Mouse (Mus musculus) MEL-GATA-1-ER (cell line): ENCODE data around the gene Hipk1.
"Not testable (repeated sequence)": the region's sequence is repeated elsewhere in the genome, so short reads cannot be mapped to it uniquely, and the experiment has no call there.

Source experiments
- DNase-seq: peaks from one replicate; pipeline ENCODE4 v3.0.0-alpha.2; 2012; ENCODE audit warnings: low read depth; ENCODE audit errors: extremely low read depth

Gene Hipk1

DNA sequence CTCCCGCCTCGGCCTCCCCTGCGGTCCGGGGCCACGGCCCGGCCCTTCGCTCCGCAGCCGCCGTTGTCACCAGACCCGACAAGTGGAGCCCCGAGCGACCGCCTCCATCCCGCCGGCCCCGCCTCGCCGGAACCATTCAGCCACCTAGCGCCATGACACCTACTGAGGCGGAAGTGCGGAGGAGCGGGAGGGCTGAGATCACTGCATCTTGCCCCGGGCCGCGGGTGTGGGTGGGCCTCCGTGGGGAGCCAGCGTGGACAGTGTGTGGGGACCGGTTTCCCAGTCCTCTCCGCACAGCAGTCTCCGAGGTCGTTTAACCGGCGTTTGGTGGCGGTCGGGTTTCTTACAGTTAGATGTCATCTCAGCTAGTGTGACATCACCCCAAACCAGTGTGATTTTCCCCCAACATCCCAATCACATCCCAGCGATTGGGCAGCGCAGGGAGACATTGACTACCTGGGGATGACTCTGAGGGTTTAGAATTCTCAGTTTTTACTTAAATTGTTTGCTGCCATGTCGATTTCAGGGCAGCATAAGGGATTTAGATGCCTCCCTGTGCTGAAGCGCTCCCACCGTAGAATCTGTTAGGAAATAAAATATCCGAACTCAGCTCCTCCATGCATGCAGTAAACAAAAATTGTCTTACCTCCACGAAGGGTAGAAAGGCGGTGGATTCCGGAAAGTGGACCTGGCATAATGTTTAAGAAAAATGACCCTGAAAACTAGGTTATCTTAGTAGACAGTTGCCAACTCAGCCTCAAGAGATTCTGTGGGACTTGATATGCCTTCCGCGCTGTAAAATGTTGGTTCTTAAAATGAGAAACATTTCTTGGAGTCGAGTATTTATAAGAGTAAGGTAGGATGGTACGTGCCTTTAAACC, at the start of gene Hipk1:
Gene Hipk1 (minus strand): TSS at position 334 of the 881 bp plus-strand sequence.
- DNase-seq: peak; percentile 93

DNA sequence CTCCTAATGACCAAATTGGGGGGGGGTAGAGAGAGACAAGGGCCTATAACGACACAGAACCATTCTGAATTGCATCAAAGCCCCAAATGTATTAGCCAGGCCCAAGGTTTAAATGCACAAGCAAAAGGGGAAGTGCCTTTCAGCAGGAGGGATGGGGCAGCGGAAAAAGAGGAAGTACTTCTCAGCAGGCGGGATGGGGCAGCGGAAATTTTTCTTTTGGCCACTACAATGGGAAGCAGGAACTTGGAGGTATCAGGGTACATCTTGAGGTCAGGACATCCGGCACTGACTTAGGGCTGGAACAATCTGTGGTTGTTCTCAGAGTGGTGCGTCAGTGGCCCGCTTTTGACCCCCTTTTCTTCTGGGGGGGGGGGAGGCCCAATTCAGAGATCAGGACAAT, 49.6 kb upstream of the Hipk1 start:
- DNase-seq: peak; percentile 64

DNA sequence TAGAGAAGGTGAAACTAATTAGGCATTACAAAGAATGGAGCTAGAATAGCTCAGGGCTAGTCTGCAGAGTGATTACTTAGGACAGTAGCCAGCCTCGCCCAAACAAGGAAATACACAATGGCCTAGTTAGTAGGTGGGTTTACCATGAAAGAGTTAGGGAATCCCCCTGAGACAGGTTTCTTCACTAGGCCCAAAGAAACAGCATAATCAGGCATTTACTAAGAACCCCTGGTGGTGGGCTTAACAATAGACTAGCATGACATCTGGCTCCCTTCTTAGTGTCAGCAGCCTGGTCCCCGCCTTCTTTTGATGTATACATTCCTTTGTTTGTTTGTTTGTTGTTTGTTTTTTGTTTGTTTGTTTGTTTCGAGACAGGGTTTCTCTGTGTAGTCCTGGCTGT, 48.8 kb upstream of the Hipk1 start:
- not testable (repeated sequence) for DNase-seq

DNA sequence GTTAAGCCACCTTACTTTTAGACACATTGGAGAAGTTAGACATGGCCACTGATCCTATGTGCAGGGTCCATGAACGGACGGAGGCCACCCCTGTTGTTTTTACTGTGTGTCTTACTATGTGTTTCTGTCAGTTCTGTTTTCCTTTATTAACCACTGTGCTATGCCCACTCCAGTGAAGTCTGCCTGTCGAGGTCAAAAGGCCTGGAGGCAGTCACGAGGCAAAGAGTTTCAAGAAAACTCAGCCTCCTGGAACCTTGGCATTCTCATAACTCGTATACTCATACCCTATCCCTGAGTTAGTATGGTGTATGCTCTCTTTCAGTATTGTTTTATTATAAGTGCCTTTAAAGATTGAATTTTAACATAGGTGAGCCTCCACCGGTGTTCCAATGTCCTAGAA, 48.3 kb upstream of the Hipk1 start:
- DNase-seq: no peak

DNA sequence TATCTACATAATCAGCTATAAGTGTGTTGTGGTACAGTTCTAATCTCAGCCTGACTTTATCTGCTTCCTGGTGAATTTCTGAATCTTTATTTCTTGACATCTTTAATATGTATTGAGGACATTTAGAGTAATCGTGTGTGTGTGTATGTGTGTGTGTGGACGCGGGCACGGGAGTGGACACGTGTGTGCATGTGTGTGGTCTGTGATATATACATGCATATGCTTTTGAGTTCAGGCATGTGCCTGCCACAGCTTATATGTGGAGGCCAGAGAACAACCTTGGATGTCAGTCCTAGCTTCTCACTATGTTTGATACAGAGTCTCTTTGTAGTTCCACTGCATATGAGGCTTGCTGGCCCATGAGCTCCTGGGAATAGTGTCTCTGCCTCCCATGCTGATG, 45.1 kb upstream of the Hipk1 start:
- DNase-seq: no peak

DNA sequence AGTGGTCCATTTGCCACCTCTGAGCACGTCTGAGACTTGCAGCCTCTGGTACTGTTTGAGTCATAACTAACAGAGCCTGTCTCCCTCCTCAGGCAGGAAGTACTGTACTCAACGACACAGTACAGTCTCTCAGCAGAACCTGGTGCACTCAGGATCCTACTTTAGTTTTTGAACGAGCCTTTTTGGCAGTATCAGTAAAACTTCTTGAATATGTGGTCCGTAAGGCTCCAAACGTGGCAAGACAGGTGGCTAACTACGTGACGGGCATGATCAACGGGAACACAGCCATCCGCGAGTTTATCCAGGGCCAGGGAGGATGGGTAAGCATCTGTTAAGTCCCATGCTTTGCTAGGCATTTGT, 44.6 kb upstream of the Hipk1 start:
- DNase-seq: no peak

DNA sequence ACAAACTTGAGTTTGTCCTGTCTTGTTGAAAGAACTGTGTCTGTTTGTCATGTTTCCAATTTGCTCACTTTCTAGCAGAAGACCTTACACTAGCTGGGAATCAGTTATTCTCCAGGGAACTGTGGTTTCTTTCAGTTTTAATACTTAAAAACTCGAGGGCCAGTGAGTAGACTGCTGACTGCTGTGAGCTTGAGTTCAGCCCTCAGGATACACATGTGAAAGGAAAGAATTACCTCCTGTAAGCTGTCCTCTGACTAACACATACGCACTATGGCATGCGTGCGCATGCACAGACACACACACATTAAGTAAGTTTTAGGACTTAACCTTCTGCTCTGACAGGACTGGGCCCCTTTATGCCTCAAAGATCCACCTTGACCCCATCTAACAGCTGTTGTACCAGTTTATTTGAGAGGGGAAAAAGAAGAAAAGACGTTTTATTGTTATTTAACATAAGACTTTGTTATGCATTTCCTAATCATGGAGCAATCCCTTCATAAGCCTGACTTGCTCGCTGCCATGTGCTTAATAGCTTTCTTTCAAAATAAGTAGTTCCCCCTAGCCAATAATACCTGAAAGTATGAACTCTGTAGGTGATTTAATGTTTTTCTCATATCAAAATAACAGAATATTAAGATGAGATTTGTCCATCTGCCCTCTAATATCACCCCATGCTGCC, 44.0 kb upstream of the Hipk1 start:
- DNase-seq: no peak

DNA sequence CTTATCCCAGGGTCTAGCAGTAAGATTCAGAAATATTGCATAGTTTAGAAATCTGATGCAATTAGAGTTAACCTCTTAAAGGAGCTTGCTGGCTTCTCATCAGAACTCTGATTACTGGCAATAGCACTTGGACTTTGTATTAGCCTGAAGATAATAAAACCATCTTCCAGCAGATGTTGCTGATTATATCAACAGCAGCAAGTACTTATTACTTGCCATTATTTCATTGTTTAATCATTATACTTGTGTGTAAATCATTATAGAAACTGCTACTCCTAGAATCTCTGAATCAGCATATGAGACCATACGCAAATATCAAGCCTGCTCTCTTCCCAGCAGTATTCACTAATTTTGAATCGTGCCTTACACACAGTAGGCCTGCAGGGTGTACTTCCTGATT, 42.6 kb upstream of the Hipk1 start:
- DNase-seq: no peak

DNA sequence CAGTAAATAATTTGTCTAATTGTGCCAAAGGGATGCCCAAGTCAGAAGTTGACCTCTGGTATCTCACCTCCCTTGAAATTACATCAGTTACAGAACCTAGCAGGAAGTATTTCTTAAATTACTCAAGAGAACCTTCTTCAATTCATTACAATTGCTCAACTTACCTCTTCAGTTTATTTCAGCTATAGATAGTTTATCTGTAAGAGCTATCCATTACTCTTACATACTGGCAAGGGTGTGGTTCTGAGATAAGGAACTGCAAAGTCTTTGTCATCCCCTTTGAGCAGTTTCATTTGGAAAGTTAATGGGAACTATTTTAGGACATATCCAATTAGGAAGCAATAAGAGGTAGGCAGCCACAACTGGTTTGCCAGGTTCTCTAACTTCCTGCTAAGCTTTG, 41.1 kb upstream of the Hipk1 start, which contains the start of gene Bcl2l15:
Gene Bcl2l15 (plus strand): TSS at position 176 of the 400 bp plus-strand sequence.
- no peak for DNase-seq

DNA sequence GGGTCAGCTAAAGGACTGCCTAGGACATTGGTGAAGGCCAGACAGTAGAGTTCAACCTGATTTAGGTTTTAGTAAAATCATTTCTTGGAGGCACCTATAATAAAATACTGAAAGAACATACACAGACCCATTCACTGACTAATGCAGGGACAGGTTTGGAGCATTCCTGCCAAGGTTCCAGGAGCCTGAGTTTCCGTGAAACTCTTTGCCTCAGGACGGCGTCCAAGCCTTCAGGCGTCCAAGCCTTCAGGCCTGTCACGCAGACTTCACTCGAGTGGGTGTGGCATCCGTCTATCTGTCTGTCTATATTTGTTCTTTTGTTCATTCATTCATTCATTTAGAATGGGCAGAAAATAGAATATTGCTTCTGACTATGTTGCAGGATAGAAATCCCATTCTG, 39.8 kb upstream of the Hipk1 start:
- no peak for DNase-seq

DNA sequence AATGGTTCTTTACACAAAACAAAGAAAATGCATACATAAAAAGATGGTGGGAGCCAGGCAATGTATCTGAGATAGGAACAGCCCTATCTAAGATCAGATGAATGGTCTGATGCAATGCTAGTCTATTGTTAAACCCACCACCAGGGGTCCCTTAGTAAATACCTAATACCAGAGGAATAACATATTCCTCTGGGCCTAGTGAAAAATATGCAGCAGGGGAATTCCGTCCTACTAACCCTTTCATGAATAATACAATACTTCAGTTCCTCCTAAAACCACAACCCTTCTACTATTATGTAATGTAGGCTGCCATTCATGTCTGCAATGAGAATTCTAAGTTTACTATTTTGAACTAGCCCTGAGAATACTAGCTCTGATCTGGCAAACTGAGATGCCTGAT, 39.3 kb upstream of the Hipk1 start:
- DNase-seq: not testable (repeated sequence)

DNA sequence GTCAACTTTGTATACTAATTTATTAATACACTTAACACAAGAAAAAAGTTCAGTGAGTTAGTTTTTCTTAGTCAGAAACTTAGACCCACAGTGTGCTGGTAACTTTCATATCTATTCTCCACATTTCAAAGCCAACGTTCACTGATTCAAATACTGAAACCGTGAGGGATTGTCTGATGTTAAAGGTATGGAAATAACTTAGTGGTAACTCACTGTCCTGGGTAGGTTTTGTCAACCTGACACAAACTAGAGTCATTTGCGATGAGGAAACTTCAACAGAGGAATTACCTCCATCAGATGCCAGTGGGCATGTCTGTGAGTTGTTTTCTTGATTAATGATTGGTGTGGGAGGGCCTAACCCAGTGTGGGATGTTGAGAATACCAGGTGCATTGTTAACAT, 37.7 kb upstream of the Hipk1 start:
- DNase-seq: no peak

DNA sequence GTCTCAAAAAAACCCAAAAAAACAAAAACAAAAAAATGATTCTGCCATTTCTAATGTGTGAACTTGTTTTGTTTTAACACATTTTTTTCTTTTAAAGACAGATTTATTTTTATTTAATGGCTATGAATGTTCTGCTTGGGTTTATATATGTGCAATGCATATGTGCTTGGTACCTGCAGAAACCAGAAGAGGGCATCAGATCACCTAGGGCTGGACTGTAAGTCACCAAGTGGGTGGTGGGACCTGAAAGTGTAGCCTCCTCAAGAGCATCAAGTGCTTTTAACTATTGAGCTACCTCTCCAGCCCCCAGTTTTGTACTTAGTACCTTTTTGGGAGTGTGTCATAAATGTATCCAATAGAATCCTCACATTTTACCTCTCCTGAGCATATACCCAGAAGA, 36.2 kb upstream of the Hipk1 start:
- no peak for DNase-seq

DNA sequence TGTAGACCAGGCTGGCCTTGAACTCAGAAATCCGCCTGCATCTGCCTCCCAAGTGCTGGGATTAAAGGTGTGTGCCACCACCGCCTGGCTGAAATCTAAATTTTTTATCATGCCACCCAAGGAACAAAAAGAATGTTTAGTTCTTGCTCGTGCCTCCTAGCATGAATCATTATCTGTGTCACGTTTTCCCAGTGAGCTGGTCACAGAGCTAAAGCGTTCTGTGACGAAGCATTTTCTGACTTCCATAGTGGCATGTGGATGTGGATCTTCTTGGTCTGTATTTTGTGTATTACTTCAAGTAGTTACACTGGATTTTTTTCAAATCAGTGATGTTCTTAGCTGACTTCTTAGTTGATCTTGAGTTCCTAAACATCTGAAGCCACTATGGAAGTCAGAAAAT, 19.6 kb upstream of the Hipk1 start:
- DNase-seq: no peak

DNA sequence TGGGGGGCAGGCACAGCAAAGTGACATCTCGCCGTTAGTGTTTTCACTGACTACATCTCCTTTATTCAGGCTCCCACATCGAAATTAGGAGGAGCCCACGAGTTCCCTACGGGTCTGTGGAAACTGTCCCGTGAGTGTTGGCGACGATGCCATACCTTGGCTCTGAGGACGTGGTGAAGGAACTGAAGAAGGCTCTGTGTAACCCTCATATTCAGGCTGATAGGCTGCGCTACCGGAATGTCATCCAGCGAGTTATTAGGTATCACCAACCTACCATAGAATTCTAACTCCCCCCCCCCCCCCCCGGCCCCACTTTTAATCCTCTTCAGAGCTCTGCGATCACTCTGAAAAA, 18.4 kb upstream of the Hipk1 start:
- no peak for DNase-seq

DNA sequence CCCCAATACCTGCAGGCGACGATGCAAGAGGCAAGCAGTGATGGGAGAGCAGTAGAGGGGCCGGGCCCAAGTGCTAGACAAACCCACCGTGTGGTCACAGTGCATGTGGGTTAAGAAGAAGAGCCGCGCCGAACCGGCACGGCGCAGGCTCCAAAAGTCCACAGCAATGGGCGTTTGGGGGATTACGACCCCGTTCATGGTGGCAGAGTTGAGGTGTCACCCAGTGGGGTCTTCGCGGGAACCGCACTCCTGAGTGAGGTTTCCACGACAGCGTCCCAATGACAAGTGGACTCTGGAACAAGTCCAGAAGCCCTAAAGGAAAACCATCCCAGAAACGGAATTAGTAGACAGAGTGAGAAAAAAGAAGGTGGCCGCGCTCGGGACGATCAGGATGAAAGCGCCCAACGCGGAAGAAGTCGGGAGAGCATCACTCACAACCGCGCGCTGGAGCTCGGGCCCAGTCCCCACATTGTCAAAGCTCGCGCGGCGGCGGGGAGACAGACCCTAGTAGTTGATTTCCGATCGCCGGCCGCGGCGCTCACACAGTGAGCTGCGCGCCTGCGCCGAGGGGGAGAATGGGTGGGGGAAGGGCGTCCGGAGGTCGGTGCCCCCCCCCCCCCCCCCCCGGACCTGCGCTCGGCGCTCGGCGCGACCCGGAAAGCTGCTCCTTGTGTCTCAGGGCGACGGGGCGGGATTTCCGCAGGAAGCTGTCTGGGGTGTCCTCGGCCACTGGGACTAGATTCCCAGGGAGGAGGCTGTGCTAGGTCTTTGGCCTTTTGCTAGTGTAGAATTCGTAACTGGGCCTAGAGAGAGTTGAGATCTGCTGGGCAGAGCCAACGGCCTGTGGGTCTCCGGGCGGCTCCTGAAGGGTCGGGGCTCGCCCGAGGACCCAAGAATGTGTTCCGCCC, 17.8 kb upstream of the Hipk1 start, which contains the start of the genes Dclre1b, Ap4b1 and Gm43064:
Gene Dclre1b (minus strand): TSS at position 554 of the 908 bp plus-strand sequence.
Gene Ap4b1 (plus strand): TSS at position 630 of the 908 bp plus-strand sequence.
Gene Gm43064 (plus strand): TSS at position 683 of the 908 bp plus-strand sequence.
- peak; percentile 96 for DNase-seq

DNA sequence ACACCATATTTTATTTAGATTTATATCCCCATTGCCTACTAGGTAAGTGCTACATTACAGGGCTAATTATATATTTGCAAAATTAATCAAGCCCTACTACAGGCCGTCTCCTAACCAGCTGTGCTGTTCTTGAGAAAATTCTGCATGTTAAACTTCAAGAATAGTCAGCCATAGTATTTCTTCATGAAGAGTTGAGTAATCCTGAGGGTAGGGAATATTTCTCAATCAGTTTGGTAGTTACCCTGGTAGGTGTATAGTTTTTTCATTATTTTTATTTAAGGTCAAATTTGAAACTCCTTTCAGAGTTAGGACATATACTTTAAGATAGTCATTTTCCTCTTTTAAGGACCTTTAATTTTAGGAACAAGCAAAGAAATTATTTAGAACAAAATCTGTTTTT, 14.3 kb upstream of the Hipk1 start:
- DNase-seq: no peak

DNA sequence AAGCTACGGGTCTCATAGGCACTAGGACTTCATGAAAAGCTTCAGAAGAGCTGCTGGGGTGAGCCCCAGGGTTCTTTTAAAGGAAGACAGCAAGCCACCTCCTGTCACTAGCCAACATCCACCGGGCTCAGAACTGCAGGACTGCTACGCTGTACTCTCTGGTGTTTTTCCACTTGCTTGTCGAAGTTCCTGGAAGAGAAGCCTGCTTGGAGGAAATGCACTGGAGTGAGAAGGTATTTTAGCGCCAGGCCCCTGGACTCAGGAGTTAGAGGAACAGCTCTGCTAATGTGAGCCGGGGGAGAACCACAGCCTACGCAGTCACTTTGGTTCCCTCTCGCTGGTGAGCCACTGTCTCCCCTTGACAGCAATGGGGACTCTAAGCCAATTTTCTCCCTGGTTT, 11.5 kb upstream of the Hipk1 start:
- no peak for DNase-seq

DNA sequence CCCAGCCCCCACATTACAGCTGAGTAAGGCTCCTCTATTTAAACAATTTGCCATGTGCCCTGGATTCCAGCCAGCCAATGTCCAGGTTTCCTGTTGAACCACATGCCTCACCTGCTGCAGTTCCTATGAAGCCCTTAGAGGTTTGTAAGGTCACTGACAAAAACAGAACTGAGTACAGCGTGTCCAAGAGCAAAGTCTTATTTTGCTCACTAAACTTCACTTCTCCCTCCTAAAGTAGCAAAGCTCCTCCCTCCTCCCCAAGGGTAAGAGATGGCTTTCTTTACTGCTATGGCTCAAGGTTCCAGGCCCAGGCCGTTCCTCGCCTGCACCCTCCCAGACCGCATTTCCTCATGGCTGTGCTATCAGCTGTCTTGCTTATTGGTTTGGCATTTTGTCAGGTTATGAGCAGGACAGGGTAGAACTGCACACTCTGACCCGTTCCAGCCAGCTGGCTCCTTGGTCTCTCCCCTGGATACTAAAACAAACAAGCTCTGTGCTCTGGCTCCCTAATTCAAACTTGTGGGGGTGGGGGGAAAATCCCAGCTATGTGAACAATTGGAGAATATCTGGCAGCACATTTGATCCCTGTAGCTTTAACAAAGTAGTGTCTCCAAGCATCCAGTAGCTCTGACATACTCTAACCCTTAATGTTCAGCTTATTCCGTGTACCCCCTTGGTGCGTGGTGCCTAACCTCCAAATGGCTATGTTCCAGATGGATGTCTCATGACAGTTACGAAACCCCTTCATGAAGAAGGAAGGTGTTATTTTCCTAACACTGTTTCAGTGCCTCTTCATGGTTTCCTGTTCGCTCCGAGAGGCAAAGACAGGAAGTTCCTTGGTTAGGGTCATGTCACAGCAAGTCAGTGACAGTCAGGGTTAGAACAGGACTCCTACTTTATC, 10.5 kb upstream of the Hipk1 start:
- peak; percentile 98 for DNase-seq

DNA sequence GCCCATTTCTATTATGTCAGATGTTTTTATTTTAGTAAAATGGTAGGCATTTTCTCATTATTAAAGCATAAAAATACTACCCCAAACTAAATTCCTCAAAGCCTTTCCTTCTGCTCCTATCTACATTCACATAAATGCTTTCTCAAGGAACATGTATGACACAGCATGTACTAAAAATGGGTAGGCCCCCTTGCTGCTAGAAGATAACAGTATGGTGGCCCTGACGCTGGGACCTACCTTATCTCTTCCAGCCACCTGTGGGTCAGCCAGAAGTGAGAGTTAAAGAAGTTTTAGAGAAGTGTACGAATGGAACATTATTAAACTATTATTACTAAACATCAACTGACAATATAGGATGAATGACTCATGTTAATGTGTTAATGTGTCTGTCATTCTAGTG, 8.1 kb upstream of the Hipk1 start:
- DNase-seq: peak; percentile 100

DNA sequence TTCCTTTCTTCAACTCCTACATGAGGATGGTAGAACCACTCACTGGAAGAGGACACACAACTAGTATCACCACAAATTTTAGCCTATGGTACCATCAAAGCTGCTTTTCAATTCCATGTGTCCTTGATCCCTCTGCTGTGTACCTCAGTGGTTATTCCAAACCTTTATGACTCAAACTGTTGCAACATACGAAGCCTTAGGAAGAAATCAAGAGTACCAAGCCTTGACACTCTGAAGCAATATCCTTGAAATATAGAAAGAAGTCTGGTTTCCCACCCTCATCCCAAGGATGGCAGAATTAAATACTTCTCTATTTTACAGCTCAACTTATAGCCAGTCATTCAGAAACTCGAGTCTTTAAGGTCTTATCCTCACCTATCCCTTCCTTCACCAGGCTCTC, 5.0 kb upstream of the Hipk1 start:
- no peak for DNase-seq
